Mouse (Mus musculus): ENCODE measurements around the gene Clec4b1. TPM values are rescaled to one million over a fixed set of nuclear protein-coding genes. Genes with fewer than 3 reads are reported as not detected.
"Not testable (repeated sequence)": the region's sequence is repeated elsewhere in the genome, so short reads cannot be mapped to it uniquely, and the experiment has no call there.

The Clec4b1 gene
- not detected for total RNA-seq (2021)

GRCm38 (mm10) chr6:123049742-123050372, at the start of gene Clec4b1:
Gene Clec4b1 (plus strand): TSS chr6:123049962.
- intact Hi-C loops (cut with DNase I), result no loop called here
- no peak for DNase-seq (ENCODE audit: low spot score)

GRCm38 (mm10) chr6:123004696-123005095, 45.1 kb upstream of the Clec4b1 start:
- DNase-seq (ENCODE audit: low spot score); intact Hi-C loops (cut with DNase I): not testable (repeated sequence)

DNA sequence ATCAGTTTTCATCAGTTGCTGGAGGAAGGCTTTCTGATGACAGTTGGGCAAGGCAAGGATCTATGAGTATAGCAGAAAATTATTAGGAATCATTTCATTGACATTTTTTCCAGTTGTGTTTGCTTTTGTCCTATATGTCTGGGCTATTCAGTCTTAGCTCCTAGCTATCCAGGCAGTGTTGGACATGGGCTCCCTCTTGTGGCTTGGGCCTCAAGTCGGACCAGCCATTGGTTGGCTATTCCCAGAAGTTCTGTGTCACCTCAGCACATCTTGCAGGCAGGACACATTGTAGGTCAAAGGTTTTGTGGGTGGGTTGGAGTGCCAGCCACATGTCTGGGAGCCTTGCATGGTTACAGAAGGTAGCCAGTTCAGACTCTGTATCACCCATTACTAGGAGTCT, 44.2 kb upstream of the Clec4b1 start:
- no peak for DNase-seq (ENCODE audit: low spot score)
- intact Hi-C loops (cut with DNase I), result no loop called here

- no peak for DNase-seq (ENCODE audit: low spot score)
- intact Hi-C loops (cut with DNase I), result no loop called here
These were observed 45.5 kb downstream of the Clec4b1 start for GRCm38 (mm10) chr6:123095125-123095843.

DNA sequence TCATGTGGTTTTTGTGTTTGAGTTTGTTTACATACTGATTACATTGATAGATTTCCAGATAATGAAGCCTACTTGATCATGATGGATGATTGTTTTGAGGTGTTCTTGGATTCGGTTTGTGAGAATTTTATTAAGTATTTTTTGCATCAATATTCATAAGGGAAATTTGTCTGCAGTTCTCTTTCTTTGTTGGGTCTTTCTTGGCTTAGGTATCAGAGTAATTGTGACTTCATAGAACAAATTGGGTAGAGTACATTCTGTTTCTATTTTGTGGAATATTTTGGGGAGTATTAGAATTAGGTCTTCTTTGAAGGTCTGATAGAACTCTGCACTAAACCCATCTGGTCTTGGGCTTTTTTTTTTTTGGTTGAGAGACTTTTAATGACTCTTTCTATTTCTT, 56.4 kb downstream of the Clec4b1 start, which contains the start of gene Clec4a2:
Gene Clec4a2 (plus strand): TSS at position 301 of the 400 bp plus-strand sequence.
- DNase-seq (ENCODE audit: low spot score); intact Hi-C loops (cut with DNase I): not testable (repeated sequence)

Other genes with a start within 250 kb of the Clec4b1 start
- 1 to 10 TPM; 1.8 to 2.2 TPM for gene Slc2a3, start 248.3 kb upstream of the Clec4b1 start, total RNA-seq (2021)
- 10 to 100 TPM; 31.8 to 37.0 TPM for gene Foxj2, start 230.0 kb upstream of the Clec4b1 start, total RNA-seq (2021)
- gene C3ar1, start 193.8 kb upstream of the Clec4b1 start, total RNA-seq (2021), result 1 to 10 TPM; 2.9 to 3.3 TPM
- 10 to 100 TPM; 22.1 to 24.9 TPM for gene Necap1, start 175.5 kb upstream of the Clec4b1 start, total RNA-seq (2021)
- 1 to 10 TPM; 3.6 to 4.7 TPM for gene Clec4a1, start 128.1 kb upstream of the Clec4b1 start, total RNA-seq (2021)
- gene Clec4a3, start 97.4 kb upstream of the Clec4b1 start, total RNA-seq (2021), result 1 to 10 TPM; 2.9 to 3.6 TPM
- not detected for gene Clec4a4, start 59.6 kb upstream of the Clec4b1 start, total RNA-seq (2021)
- gene Clec4a2, start 56.5 kb downstream of the Clec4b1 start, total RNA-seq (2021), result 1 to 10 TPM; 2.7 TPM
- not detected for gene Clec4b2, start 122.9 kb downstream of the Clec4b1 start, total RNA-seq (2021)
- 1 to 10 TPM; 1.0 to 1.3 TPM for gene Clec4n, start 179.9 kb downstream of the Clec4b1 start, total RNA-seq (2021)
- gene Clec4d, start 212.1 kb downstream of the Clec4b1 start, total RNA-seq (2021), result under 1 TPM; 0.48 to 0.70 TPM
- under 1 TPM; 0.11 to 0.26 TPM for gene Clec4e, start 239.9 kb downstream of the Clec4b1 start, total RNA-seq (2021)